Mouse (Mus musculus) spleen, adult 2 months (tissue): ENCODE measurements at regions not wholly inside any gene's neighbourhood (a gene's known extent, or its start where the extent isn't known, plus 50 kb on each side); places are given as distances from the start of the nearest gene placed in this dataset.

Source experiments
- DNase-seq, 2 experiments: peaks; one replicate each; pipeline versions ENCODE4 v3.0.0 to v3.0.0-alpha.2; 2012 to 2021; ENCODE audit warnings: low spot score in 2 of 2, low read depth in 1 of 2
- H3K27ac ChIP-seq: fragments of 200-500 bp; 2 replicates; pipeline ENCODE4 v1.5.1; 2012; ENCODE audit warnings: low read length, inconsistent platforms; ENCODE audit not compliant: insufficient read depth
- H3K27me3 ChIP-seq: fragments of 200-500 bp; 2 replicates; pipeline ENCODE4 v1.6.1; 2012; ENCODE audit warnings: mild to moderate bottlenecking, moderate library complexity, low read length, inconsistent platforms; ENCODE audit not compliant: control insufficient read depth, insufficient read depth
- H3K36me3 ChIP-seq: fragments of 200-500 bp; 2 replicates; pipeline ENCODE4 v1.6.1; 2012; ENCODE audit warnings: mild to moderate bottlenecking, low read length, inconsistent platforms; ENCODE audit not compliant: control insufficient read depth, insufficient read depth
- H3K4me1 ChIP-seq: fragments of 200-500 bp; 2 replicates; pipeline ENCODE4 v1.6.1; 2011; ENCODE audit warnings: inconsistent platforms; ENCODE audit not compliant: control insufficient read depth, insufficient read depth, insufficient read length
- H3K4me3 ChIP-seq: fragments of 200-500 bp; 2 replicates; pipeline ENCODE4 v1.5.1; 2011; ENCODE audit warnings: mild to moderate bottlenecking, inconsistent platforms; ENCODE audit not compliant: insufficient read depth, insufficient read length; ENCODE audit errors: extremely low read depth
- CTCF ChIP-seq: fragments of 200-500 bp; IDR thresholded peaks from 2 replicates; pipeline ENCODE4 v1.5.1; 2011; ENCODE audit warnings: mild to moderate bottlenecking, inconsistent platforms; ENCODE audit not compliant: insufficient read depth, insufficient read length, insufficient replicate concordance; ENCODE audit errors: extremely low read depth
- POLR2A ChIP-seq: fragments of 200-500 bp; IDR thresholded peaks from 2 replicates; pipeline ENCODE4 v1.6.1; 2011; ENCODE audit warnings: low read depth, low read length, inconsistent platforms
- WGBS: fragments of 180-500 bp; shearing (Covaris S2); methylation state at CpG from one replicate; pipeline ENCODE4 v1.1.7; 2018; 5-methylcytosine and 5-hydroxymethylcytosine counted together

GRCm38 (mm10) chr15:61240344-61240743, 317.5 kb upstream of the A1bg start:
- H3K4me3 ChIP-seq, result no peak overlapping the region
- TF ChIP-seq POLR2A (no peak), CTCF (no peak)
- no peaks in the 10 kb centered on the region for H3K27me3 ChIP-seq
- no peak overlapping the region for H3K27ac ChIP-seq
- H3K4me1 ChIP-seq, result no peaks in the 10 kb centered on the region
- DNase-seq, result no peak
- H3K36me3 ChIP-seq, result no peaks in the 10 kb centered on the region

- Histone ChIP-seq H3K27me3 (no peaks in the 10 kb centered on the region), H3K36me3 (no peaks in the 10 kb centered on the region), H3K4me3 (no peak overlapping the region), H3K27ac (no peak overlapping the region), H3K4me1 (no peaks in the 10 kb centered on the region)
- no peak for DNase-seq
- TF ChIP-seq CTCF (no peak), POLR2A (no peak)
- 94% methylated on average over 7 of the region's 7 CpGs for WGBS
These were observed 316.6 kb upstream of the A1bg start for GRCm38 (mm10) chr15:61239414-61239813.

GRCm38 (mm10) chr15:61238996-61239395, 316.2 kb upstream of the A1bg start:
- no peak for DNase-seq
- Histone ChIP-seq H3K27me3 (no peaks in the 10 kb centered on the region), H3K4me1 (no peaks in the 10 kb centered on the region), H3K4me3 (no peak overlapping the region), H3K27ac (no peak overlapping the region), H3K36me3 (no peaks in the 10 kb centered on the region)
- WGBS, result 74% methylated on average over 11 of the region's 12 CpGs
- TF ChIP-seq CTCF (no peak), POLR2A (no peak)

DNA sequence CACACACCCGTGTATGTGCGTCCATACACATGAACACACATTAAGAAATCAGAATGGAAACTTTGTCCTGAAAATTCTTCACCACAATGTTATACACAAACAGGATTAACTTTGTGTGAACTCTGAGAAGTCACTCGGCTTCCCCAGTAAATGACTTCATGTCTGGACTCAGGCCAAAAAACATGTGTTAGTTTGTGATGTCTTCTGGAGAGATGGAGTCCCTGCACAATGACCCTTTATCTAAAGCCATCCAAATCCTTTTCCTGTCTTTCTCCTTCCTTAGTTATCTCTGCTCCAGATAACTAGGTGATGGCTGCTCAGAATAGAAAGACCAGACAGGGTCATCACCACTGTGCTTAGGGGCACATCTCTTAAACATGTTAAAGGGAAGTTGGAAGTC, 306.8 kb upstream of the A1bg start:
- TF ChIP-seq POLR2A, result no peak
- no peak for TF ChIP-seq CTCF
- WGBS, result 90% methylated on average over 3 of the region's 3 CpGs
- no peak for DNase-seq
- Histone ChIP-seq H3K27me3 (no peaks in the 10 kb centered on the region), H3K36me3 (no peaks in the 10 kb centered on the region), H3K27ac (no peak overlapping the region), H3K4me3 (no peak overlapping the region), H3K4me1 (no peaks in the 10 kb centered on the region)

GRCm38 (mm10) chr15:61222923-61223322, 300.1 kb upstream of the A1bg start:
- no peak for DNase-seq
- Histone ChIP-seq H3K36me3 (no peaks in the 10 kb centered on the region), H3K4me3 (no peak overlapping the region), H3K4me1 (no peaks in the 10 kb centered on the region), H3K27ac (no peak overlapping the region), H3K27me3 (no peaks in the 10 kb centered on the region)
- no peak for TF ChIP-seq POLR2A
- no peak for TF ChIP-seq CTCF
- 30% methylated on average over 1 of the region's 1 CpGs for WGBS

- Histone ChIP-seq H3K4me3 (no peak overlapping the region), H3K27me3 (no peaks in the 10 kb centered on the region), H3K4me1 (no peaks in the 10 kb centered on the region), H3K27ac (no peak overlapping the region), H3K36me3 (no peaks in the 10 kb centered on the region)
- TF ChIP-seq CTCF, result no peak
- no peak for TF ChIP-seq POLR2A
- no peak for DNase-seq
These were observed 287.3 kb upstream of the A1bg start for GRCm38 (mm10) chr15:61210161-61210560.

- H3K27me3 ChIP-seq, result no peaks in the 10 kb centered on the region
- DNase-seq, result no peak
These were observed 267.2 kb upstream of the A1bg start for GRCm38 (mm10) chr15:61189981-61190380.

More at GRCm38 (mm10) chr15:61189981-61190380, 267.2 kb upstream of the A1bg start:
- no peak for TF ChIP-seq CTCF
- TF ChIP-seq POLR2A, result no peak
- Histone ChIP-seq H3K27ac (no peak overlapping the region), H3K36me3 (no peaks in the 10 kb centered on the region), H3K4me3 (no peak overlapping the region), H3K4me1 (no peaks in the 10 kb centered on the region)
- WGBS, result 94% methylated on average over 1 of the region's 1 CpGs
